Mouse (Mus musculus) bone marrow, adult 2 months (tissue): ENCODE data around the gene Arhgef33. TPM values are rescaled to one million over a fixed set of nuclear protein-coding genes. Genes with fewer than 3 reads are reported as not detected.

Experiments
- H3K27ac ChIP-seq: fragments of 200-500 bp; 2 replicates; pipeline ENCODE4 v1.5.1; 2012; ENCODE audit warnings: low read depth, mild to moderate bottlenecking, control low read depth, inconsistent platforms, low read length; ENCODE audit not compliant: control insufficient read depth, poor library complexity, insufficient read depth
- H3K4me1 ChIP-seq: fragments of 200-500 bp; 2 replicates; pipeline ENCODE4 v1.6.1; 2011; ENCODE audit warnings: low read length; ENCODE audit not compliant: control insufficient read depth, insufficient read depth
- H3K4me3 ChIP-seq: fragments of 200-500 bp; replicated peaks from 2 replicates; pipeline ENCODE3; 2011; ENCODE audit warnings: mild to moderate bottlenecking, low read depth, low read length, control low read depth; ENCODE audit not compliant: control insufficient read depth
- CTCF ChIP-seq: fragments of 200-500 bp; IDR thresholded peaks from 2 replicates; pipeline ENCODE4 v1.5.1; 2011; ENCODE audit warnings: low read length, control low read depth; ENCODE audit not compliant: control insufficient read depth, insufficient read depth
- POLR2A ChIP-seq: fragments of 200-500 bp; IDR thresholded peaks from 2 replicates; pipeline ENCODE4 v1.6.1; 2011; ENCODE audit warnings: low read depth, mild to moderate bottlenecking, control low read depth, low read length, borderline replicate concordance; ENCODE audit not compliant: control insufficient read depth
- WGBS: fragments of 180-500 bp; shearing (Covaris S2); methylation state at CpG from one replicate; pipeline ENCODE4 v1.1.7; 2018; 5-methylcytosine and 5-hydroxymethylcytosine counted together
- polyA plus RNA-seq: library from polyadenylated mRNA; stranded (reverse); fragments of >200 nt; gene quantifications from 2 replicates; pipeline ENCODE4 v1.2.4, GENCODE M21; 2011; ENCODE audit warnings: low replicate concordance; ENCODE audit not compliant: missing spikeins, insufficient read depth, insufficient read length

The Arhgef33 gene
- polyA plus RNA-seq, 1 experiment = not detected

DNA sequence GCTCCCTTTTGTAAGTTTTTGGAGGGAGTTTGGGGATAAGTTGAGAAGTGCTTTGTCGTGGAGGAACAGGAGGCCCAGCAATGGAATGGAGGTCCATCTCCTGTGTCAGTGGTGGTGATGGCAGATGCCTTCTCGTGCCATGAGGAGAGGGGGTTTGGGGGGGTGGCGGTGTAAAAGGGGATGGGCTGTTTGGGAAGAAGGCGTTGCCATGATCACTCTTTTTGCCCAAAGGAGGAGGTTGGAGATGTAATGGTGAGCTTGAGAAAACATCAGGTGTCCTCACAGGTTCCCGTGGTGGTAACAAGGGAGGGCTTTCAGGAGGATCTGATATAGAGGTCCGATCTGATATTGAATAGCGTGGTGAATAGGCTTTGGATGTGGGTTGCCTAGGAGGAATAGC lies 91.0 kb downstream of the Arhgef33 start:
- TF ChIP-seq POLR2A (no peak), CTCF (no peak)
- H3K4me3 ChIP-seq = no peak overlapping the region
- H3K4me1 ChIP-seq = no peaks in the 10 kb centered on the region
- 92% methylated on average over 7 of the region's 7 CpGs for WGBS
- H3K27ac ChIP-seq = no peak overlapping the region

DNA sequence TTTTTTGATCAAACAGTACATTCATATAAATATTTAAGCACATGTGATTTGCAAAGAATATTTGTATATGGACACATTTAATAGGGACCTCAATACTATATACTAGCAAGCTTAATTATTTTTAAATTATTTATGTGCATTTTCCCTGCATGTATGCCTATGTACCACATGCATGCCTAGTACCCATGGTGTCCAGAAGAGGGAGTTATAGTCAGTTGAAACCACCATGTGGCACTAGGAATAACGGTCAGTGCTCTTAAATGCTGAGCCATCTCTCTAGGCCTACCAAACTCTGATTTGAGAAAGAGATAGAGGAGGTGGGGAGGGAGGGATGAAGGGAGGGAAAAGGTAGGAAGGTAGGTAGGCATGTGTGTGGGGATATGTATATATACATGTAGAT lies 104.0 kb downstream of the Arhgef33 start:
- no peak for TF ChIP-seq CTCF
- TF ChIP-seq POLR2A = no peak
- no peaks in the 10 kb centered on the region for H3K4me1 ChIP-seq
- 48% methylated on average over 1 of the region's 1 CpGs for WGBS
- H3K4me3 ChIP-seq = no peak overlapping the region
- H3K27ac ChIP-seq = no peak overlapping the region

DNA sequence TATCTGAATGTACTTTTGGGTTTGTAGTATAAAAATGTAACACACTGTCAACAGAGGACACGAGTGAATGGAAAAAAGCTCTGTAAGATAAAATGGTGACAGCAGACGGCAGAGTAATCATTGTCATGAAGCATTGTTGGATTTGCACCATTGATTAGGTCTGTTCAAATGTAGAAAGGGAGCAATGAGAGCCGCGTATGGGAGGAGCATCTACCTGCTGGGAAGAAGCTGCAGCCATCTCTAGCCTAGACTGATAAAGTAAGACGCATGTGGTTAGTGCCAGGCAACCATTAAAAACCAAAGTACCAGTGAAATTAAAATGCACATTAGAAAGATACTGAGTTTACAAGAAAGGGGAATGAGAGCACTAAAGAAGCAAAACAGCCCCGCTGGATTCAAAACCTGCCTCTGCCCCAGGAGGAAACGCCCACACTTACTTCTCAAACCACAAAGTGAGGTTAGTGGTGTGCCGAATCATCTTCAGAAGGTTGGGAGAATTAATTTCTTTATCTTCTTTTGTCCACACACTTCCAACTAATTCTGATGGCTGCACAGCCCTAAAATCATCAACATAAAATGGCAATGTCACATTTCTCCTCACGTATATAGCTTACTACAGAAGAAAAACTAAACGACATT lies 111.5 kb downstream of the Arhgef33 start:
- no peaks in the 10 kb centered on the region for H3K4me1 ChIP-seq
- WGBS = 58% methylated on average over 10 of the region's 10 CpGs
- no peak overlapping the region for H3K27ac ChIP-seq
- no peak overlapping the region for H3K4me3 ChIP-seq
- no peak for TF ChIP-seq POLR2A
- TF ChIP-seq CTCF = no peak

DNA sequence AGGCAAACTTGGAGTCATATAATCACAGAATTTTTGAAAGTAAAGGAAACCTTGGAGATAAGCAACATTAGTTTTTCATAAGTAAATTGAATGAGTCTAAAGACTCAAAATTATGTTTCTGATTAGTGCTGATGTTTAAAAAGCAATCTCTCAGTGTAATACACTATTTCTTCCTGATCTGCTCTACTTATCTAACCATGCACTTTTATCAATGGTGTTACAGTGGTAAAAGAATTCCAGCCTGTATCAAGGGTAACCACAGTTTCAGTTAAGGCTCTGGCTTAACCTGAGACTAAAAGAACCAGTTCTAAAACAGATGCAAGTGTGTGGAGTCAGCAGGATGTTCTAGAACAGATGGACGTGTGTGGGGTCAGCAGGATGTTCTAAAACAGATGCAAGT lies 113.8 kb downstream of the Arhgef33 start:
- Histone ChIP-seq H3K4me3 (no peak overlapping the region), H3K4me1 (no peaks in the 10 kb centered on the region), H3K27ac (no peak overlapping the region)
- 75% methylated on average over 1 of the region's 1 CpGs for WGBS
- no peak for TF ChIP-seq POLR2A
- no peak for TF ChIP-seq CTCF

DNA sequence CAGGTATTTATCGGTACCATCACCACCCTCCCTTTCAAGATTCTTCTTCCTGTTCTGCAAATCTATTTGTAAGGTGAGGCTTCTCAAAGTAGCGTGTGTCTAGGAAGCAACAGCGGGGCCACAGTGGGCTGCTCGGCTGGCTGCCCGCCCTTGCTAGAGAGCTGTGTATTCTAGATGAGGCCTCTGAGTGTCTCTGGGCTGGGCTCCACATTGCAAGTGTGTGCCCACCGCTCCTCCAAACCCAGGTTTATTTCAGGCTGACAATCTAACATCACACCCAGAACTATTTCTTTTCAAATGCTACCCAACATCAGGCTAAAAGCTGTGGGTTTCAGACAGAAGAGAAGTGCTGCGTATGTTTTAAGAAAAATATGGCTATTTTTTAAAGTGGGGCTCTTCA lies 119.0 kb downstream of the Arhgef33 start:
- TF ChIP-seq CTCF (no peak), POLR2A (no peak)
- 88% methylated on average over 7 of the region's 7 CpGs for WGBS
- Histone ChIP-seq H3K27ac (no peak overlapping the region), H3K4me1 (no peaks in the 10 kb centered on the region), H3K4me3 (no peak overlapping the region)

DNA sequence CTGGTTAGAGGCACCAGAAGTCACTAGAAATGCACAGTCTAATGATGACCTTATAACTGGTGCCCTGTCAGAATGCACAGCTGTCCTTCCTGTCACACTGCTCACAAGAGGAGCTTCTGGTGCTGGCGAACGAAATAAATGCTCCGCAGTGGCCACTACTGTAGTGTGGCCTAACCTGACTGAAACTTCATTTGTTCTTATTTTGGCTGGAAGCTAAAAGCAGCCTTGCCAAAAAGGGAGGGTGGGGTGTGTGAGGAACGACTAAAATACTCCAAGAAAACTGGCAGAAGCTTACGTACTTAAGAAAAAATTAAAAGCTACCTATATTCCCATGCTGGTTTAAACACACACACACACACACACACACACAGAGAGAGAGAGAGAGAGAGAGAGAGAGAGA lies 119.7 kb downstream of the Arhgef33 start:
- Histone ChIP-seq H3K4me3 (no peak overlapping the region), H3K4me1 (no peaks in the 10 kb centered on the region), H3K27ac (no peak overlapping the region)
- WGBS = 84% methylated on average over 5 of the region's 5 CpGs
- no peak for TF ChIP-seq POLR2A
- no peak for TF ChIP-seq CTCF

DNA sequence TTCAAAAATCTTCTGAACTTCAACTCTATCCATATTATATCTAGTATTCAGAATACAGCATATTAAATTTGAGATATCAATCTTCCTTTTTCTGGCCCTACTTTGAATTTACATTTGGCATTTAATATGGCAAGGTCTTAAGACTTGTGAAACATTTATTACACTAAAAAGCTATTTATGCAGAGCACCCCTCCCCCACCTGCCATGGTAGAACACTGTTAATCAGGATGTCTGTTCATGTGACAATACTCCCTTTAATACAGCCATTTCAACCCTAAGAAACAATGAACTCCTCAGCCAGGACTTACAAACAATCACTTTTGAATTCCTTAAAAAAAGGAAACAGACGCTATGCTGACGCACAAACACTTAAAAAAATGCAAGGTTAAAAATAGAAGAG lies 120.8 kb downstream of the Arhgef33 start:
- WGBS = 87% methylated on average over 2 of the region's 2 CpGs

DNA sequence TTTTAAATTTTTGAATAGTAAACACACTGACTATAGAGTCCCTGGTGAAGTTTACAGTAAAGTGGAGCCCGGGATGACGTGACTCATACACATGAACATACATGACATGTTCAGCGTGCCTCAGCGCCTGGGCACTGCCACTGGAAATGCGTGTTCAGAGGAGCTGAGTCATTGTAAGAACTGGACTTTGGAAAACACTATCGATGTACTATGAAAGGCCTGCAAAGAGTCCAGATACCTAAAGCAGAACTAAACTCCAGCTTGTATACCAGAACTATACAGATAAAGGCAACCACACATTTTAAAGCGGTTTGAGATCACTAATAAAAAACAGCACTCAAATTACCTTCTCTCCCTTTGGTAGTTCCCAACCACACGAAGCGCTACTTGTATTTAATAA lies 124.8 kb downstream of the Arhgef33 start:
- 87% methylated on average over 9 of the region's 9 CpGs for whole genome bisulfite sequencing
- no peak overlapping the region for H3K4me3 ChIP-seq
- no peaks in the 10 kb centered on the region for H3K4me1 ChIP-seq
- H3K27ac ChIP-seq = no peak overlapping the region
- TF ChIP-seq POLR2A = no peak
- no peak for TF ChIP-seq CTCF

More for the DNA sequence above, 120.8 kb downstream of the Arhgef33 start:
- TF ChIP-seq POLR2A (no peak), CTCF (no peak)
- Histone ChIP-seq H3K27ac (no peak overlapping the region), H3K4me1 (no peaks in the 10 kb centered on the region), H3K4me3 (no peak overlapping the region)

DNA sequence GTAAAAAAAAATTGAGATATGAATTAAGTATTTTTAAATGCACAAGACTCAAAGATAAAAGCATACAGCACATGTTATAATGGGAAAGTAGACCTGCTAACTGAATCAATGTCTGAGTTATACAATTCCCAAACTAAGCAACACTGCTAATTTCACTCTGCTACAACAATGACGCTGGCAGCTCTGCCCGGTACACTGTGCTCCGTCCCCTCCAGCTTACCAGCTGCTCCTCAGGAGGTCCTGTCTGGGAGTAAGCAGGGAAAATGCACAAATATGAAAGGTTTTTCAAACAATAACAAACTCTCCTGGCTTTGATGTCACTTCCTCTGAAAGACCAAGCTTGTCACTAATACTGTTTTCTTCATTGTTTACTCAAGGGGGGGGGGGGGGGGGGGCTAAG lies 127.2 kb downstream of the Arhgef33 start:
- TF ChIP-seq CTCF = no peak
- no peak for TF ChIP-seq POLR2A
- 89% methylated on average over 3 of the region's 3 CpGs for WGBS
- no peaks in the 10 kb centered on the region for H3K4me1 ChIP-seq
- H3K27ac ChIP-seq = no peak overlapping the region
- H3K4me3 ChIP-seq = no peak overlapping the region
